18 mouse cellular contexts compared by ENCODE assay signal in genomic region chr19:57648944-57649271, GRCm38 (mm10). TPM values are rescaled to one million over a fixed set of nuclear protein-coding genes. Genes with fewer than 3 reads are reported as not detected.
DNase-seq lines count a peak whose midpoint lies in the region; ATAC-seq and TF ChIP-seq lines count a peak whose summit lies in the region.
"Had no signal": no experiment of that assay in that cellular context is flagged by ENCODE, and none has a peak within 500 bp of the region (broad histone marks: within the 10 kb centered on the region; RNA-seq: fewer than 3 reads in every experiment).

No protein-coding gene starts in this region.

- no peaks in the 10 kb centered on the region for H3K9me3 ChIP-seq in forebrain, postnatal 0 days (ENCODE audit: low read length)
- no peaks in the 10 kb centered on the region for H3K9me3 ChIP-seq in forebrain, embryonic 11.5 days (ENCODE audit: control insufficient read depth, low read length)
- peaks cover 7% of the 10 kb centered on the region for H3K9me3 ChIP-seq in liver, embryonic 12.5 days (replicated peaks)
- H3K9me3 ChIP-seq: limb, embryonic 15.5 days; midbrain, embryonic 10.5 days; neural tube, embryonic 12.5 days had no signal

- no peak for TF ChIP-seq POLR2A in bone marrow, adult 2 months (IDR thresholded peaks at IDR 0.05; ENCODE audit: borderline replicate concordance, control insufficient read depth, low read depth, low read length)

- no peak overlapping the region for H3K9ac ChIP-seq in forebrain, postnatal 0 days
- H3K9ac ChIP-seq in forebrain, embryonic 11.5 days (ENCODE audit: low read length), result no peak overlapping the region
- no peak overlapping the region for H3K9ac ChIP-seq in liver, embryonic 12.5 days
- H3K9ac ChIP-seq: embryonic facial prominence, embryonic 13.5 days; limb, embryonic 15.5 days; lung, embryonic 14.5 days; neural tube, embryonic 12.5 days had no signal

- ATAC-seq in forebrain, postnatal 0 days, result peak; percentile 8; the same call in 1 of the 2 replicates
- no peak for ATAC-seq in forebrain, embryonic 11.5 days (replicated peaks; ENCODE audit: low FRiP score)
- no peak for ATAC-seq in liver, embryonic 12.5 days
- ATAC-seq in megakaryocyte progenitor cell, adult 5-6 weeks (replicated peaks; ENCODE audit: poor library complexity), result 0 out of 2 replicates have a peak, but pooled peaks have one; percentile 20
- no peak for ATAC-seq in erythroblast, adult 5-6 weeks (replicated peaks; ENCODE audit: low FRiP score, poor library complexity, severe bottlenecking)

- no peaks in the 10 kb centered on the region for H3K27me3 ChIP-seq in forebrain, postnatal 0 days (ENCODE audit: insufficient read depth, low read length)
- no peaks in the 10 kb centered on the region for H3K27me3 ChIP-seq in forebrain, embryonic 11.5 days (ENCODE audit: control insufficient read depth, insufficient read depth, low read length)
- no peaks in the 10 kb centered on the region for H3K27me3 ChIP-seq in liver, embryonic 12.5 days (replicated peaks)
- H3K27me3 ChIP-seq: embryonic facial prominence, embryonic 13.5 days; limb, embryonic 15.5 days; neural tube, embryonic 12.5 days had no signal

- TF ChIP-seq CTCF in forebrain, postnatal 0 days (IDR thresholded peaks at IDR 0.05; ENCODE audit: low read depth), result no peak
- TF ChIP-seq CTCF in bone marrow, adult 2 months (IDR thresholded peaks at IDR 0.05; ENCODE audit: control insufficient read depth, insufficient read depth, low read length), result no peak

- no peak overlapping the region for H3K4me2 ChIP-seq in forebrain, postnatal 0 days (ENCODE audit: low read depth)
- no peak overlapping the region for H3K4me2 ChIP-seq in forebrain, embryonic 11.5 days (ENCODE audit: low read depth, low read length, severe bottlenecking)
- no peak overlapping the region for H3K4me2 ChIP-seq in liver, embryonic 12.5 days
- H3K4me2 ChIP-seq: embryonic facial prominence, embryonic 13.5 days; heart, embryonic 11.5 days; limb, embryonic 15.5 days; lung, embryonic 14.5 days; neural tube, embryonic 12.5 days had no signal

- no peaks in the 10 kb centered on the region; the same call in 1 of the 2 replicates for H3K36me3 ChIP-seq in forebrain, postnatal 0 days (ENCODE audit: insufficient read depth)
- no peaks in the 10 kb centered on the region for H3K36me3 ChIP-seq in forebrain, embryonic 11.5 days (ENCODE audit: control insufficient read depth, insufficient read depth, low read length)
- H3K36me3 ChIP-seq in liver, embryonic 12.5 days, result peaks cover 14% of the 10 kb centered on the region
- H3K36me3 ChIP-seq: neural tube, embryonic 12.5 days had no signal

- 95% methylated on average over 4 of the region's 4 CpGs for WGBS in forebrain, postnatal 0 days
- 98% methylated on average over 4 of the region's 4 CpGs for WGBS in forebrain, embryonic 11.5 days
- WGBS in liver, embryonic 12.5 days (ENCODE audit: insufficient replicate concordance), result 87% methylated on average over 4 of the region's 4 CpGs
- WGBS in bone marrow, adult 2 months, result 86% methylated on average over 4 of the region's 4 CpGs

- no peak overlapping the region for H3K27ac ChIP-seq in forebrain, postnatal 0 days (ENCODE audit: low read depth, low read length)
- H3K27ac ChIP-seq in forebrain, embryonic 11.5 days (ENCODE audit: low read depth, low read length), result no peak overlapping the region
- peak overlapping the region; percentile 20; the same call in 1 of the 2 replicates for H3K27ac ChIP-seq in liver, embryonic 12.5 days
- H3K27ac ChIP-seq in bone marrow, adult 2 months (ENCODE audit: control insufficient read depth, insufficient read depth, low read depth, low read length, poor library complexity), result peak overlapping the region; percentile 4; the same call in 1 of the 2 replicates
- H3K27ac ChIP-seq: embryonic facial prominence, embryonic 13.5 days; limb, embryonic 15.5 days; midbrain, embryonic 10.5 days; neural tube, embryonic 12.5 days had no signal

- H3K4me3 ChIP-seq in forebrain, postnatal 0 days (ENCODE audit: low read depth, low read length), result no peak overlapping the region
- H3K4me3 ChIP-seq in forebrain, embryonic 11.5 days (ENCODE audit: low read depth, low read length), result no peak overlapping the region
- no peak overlapping the region for H3K4me3 ChIP-seq in liver, embryonic 12.5 days
- no peak overlapping the region for H3K4me3 ChIP-seq in bone marrow, adult 2 months (replicated peaks; ENCODE audit: control insufficient read depth, low read depth, low read length)
- H3K4me3 ChIP-seq: embryonic facial prominence, embryonic 13.5 days; limb, embryonic 15.5 days; midbrain, embryonic 10.5 days; neural tube, embryonic 12.5 days had no signal

- H3K4me1 ChIP-seq in forebrain, postnatal 0 days (ENCODE audit: insufficient read depth), result no peaks in the 10 kb centered on the region
- H3K4me1 ChIP-seq in forebrain, embryonic 11.5 days (replicated peaks; ENCODE audit: control insufficient read depth, insufficient read depth, low read length), result no peaks in the 10 kb centered on the region
- no peaks in the 10 kb centered on the region for H3K4me1 ChIP-seq in liver, embryonic 12.5 days
- H3K4me1 ChIP-seq in bone marrow, adult 2 months (ENCODE audit: control insufficient read depth, insufficient read depth, low read length), result no peaks in the 10 kb centered on the region
- H3K4me1 ChIP-seq: embryonic facial prominence, embryonic 13.5 days; limb, embryonic 15.5 days; midbrain, embryonic 10.5 days; neural tube, embryonic 12.5 days had no signal

- DNase-seq in forebrain, postnatal 0 days, result no peak
- DNase-seq in forebrain, embryonic 11.5 days (ENCODE audit: low spot score), result no peak
- DNase-seq in liver, result no peak
- DNase-seq in right cerebral cortex, postnatal 14 days, result no peak
- DNase-seq: adrenal gland, postnatal 14 days; cerebellum, adult 8-10 months; heart, postnatal 36 days; lung, embryonic 14.5 days; right cerebral cortex, postnatal 25 days had no signal

RNA-seq across cellular contexts. Expression of gene Atrnl1, which starts 38.1 kb away (rescaled TPM):
- 56.7 and 59.9 TPM in 2 replicates for total RNA-seq in forebrain, postnatal 0 days (2014; rRNA removed)
- 4.5 and 4.8 TPM in 2 replicates for polyA plus RNA-seq in forebrain, postnatal 0 days (2015; fragmentation: Nextera tagmentation; extraction: Ambion mirVana)
- 5.0 and 5.3 TPM in 2 replicates for polyA plus RNA-seq in forebrain, embryonic 11.5 days (2014; fragmentation: Nextera tagmentation; extraction: Ambion mirVana)
- 1.8 and 2.0 TPM in 2 replicates for polyA plus RNA-seq in liver, embryonic 12.5 days (2016; fragmentation: Nextera tagmentation; extraction: Ambion mirVana)
- polyA plus RNA-seq in bone marrow, adult 2 months (2011; ENCODE audit: insufficient read depth, insufficient read length, low replicate concordance, missing spikeins), result 1.4 and 4.2 TPM in 2 replicates
- total RNA-seq in megakaryocyte progenitor cell, adult 5-6 weeks (2015), result 10.8 and 11.7 TPM in 2 replicates
- total RNA-seq in megakaryocyte progenitor cell, adult 5-6 weeks (2017), result 13.6 and 15.1 TPM in 2 replicates
- total RNA-seq in erythroblast, adult 5-6 weeks (2015; ENCODE audit: low replicate concordance), result 2.9 and 3.5 TPM in 2 replicates
- 3.1 and 4.2 TPM in 2 replicates for total RNA-seq in erythroblast, adult 5-6 weeks (2017; ENCODE audit: low replicate concordance)

Comparison
In these comparisons a context has a peak if more than half of its experiments do, and no peak if none do; other contexts are left out.
1. ATAC-seq: peak in forebrain, postnatal 0 days (single experiment) and megakaryocyte progenitor cell, adult 5-6 weeks (single experiment); none in forebrain, embryonic 11.5 days (single experiment), liver, embryonic 12.5 days (single experiment) and erythroblast, adult 5-6 weeks (single experiment).
2. H3K27ac ChIP-seq: peak in liver, embryonic 12.5 days (single experiment) and bone marrow, adult 2 months (single experiment); none in forebrain, postnatal 0 days (single experiment) and forebrain, embryonic 11.5 days (single experiment).